Mouse (Mus musculus) myocyte (in vitro differentiated cells): Measurements from ENCODE around the gene Als2. TPM values are rescaled to one million over a fixed set of nuclear protein-coding genes. Genes with fewer than 3 reads are reported as not detected.

ENCODE experiments used
- H3K27me3 ChIP-seq: one replicate; pipeline ENCODE4 v1.6.1; 2011; ENCODE audit not compliant: control insufficient read depth, insufficient read depth, insufficient read length
- H3K36me3 ChIP-seq: one replicate; pipeline ENCODE4 v1.6.1; 2011; ENCODE audit not compliant: control insufficient read depth, insufficient read depth
- H3K4me2 ChIP-seq: one replicate; pipeline ENCODE4 v1.6.1; 2011; ENCODE audit warnings: low read depth, control low read depth
- H3K4me3 ChIP-seq: one replicate; pipeline ENCODE4 v1.5.1; 2011; ENCODE audit warnings: mild to moderate bottlenecking, control low read depth, moderate library complexity
- H3K79me2 ChIP-seq: one replicate; pipeline ENCODE4 v1.6.1; 2011; ENCODE audit not compliant: control insufficient read depth, insufficient read depth
- H3ac ChIP-seq: one replicate; pipeline ENCODE4 v1.6.1; 2011; ENCODE audit not compliant: control insufficient read depth, insufficient read length
- CEBPB ChIP-seq: IDR thresholded peaks from 2 replicates; pipeline ENCODE4 v1.6.1; 2011; ENCODE audit warnings: mild to moderate bottlenecking, moderate library complexity; ENCODE audit not compliant: poor library complexity, insufficient read depth, severe bottlenecking
- E2F4 ChIP-seq: IDR thresholded peaks from one replicate; pipeline ENCODE4 v1.6.1; 2011; ENCODE audit warnings: mild to moderate bottlenecking, control low read depth, moderate library complexity; ENCODE audit not compliant: insufficient read depth
- MAX ChIP-seq: IDR thresholded peaks from one replicate; pipeline ENCODE4 v1.6.1; 2011; ENCODE audit warnings: low read depth, mild to moderate bottlenecking, control low read depth
- MYOD1 ChIP-seq, 3 experiments: IDR thresholded peaks; one replicate each; pipeline ENCODE4 v1.6.1; 2011; ENCODE audit warnings: control low read depth in 2 of 3, low read depth in 2 of 3, mild to moderate bottlenecking in 2 of 3, moderate library complexity in 1 of 3; ENCODE audit not compliant: insufficient read length in 2 of 3, control insufficient read depth in 1 of 3
- MYOG ChIP-seq, 3 experiments: IDR thresholded peaks; one replicate each; pipeline ENCODE4 v1.6.1; 2011; ENCODE audit warnings: control low read depth in 2 of 3, low read depth in 2 of 3, mild to moderate bottlenecking in 2 of 3; ENCODE audit not compliant: insufficient read length in 2 of 3, control insufficient read depth in 1 of 3, insufficient read depth in 1 of 3
- POLR2A ChIP-seq: IDR thresholded peaks from one replicate; pipeline ENCODE4 v1.6.1; 2011; ENCODE audit warnings: low read depth, mild to moderate bottlenecking, control low read depth, moderate library complexity; ENCODE audit not compliant: insufficient read length
- POLR2AphosphoS2 ChIP-seq: IDR thresholded peaks from one replicate; pipeline ENCODE4 v1.6.1; 2011; ENCODE audit warnings: low read depth, control low read depth; ENCODE audit not compliant: insufficient read length
- REST ChIP-seq: IDR thresholded peaks from one replicate; pipeline ENCODE4 v1.6.1; 2011; ENCODE audit warnings: mild to moderate bottlenecking, control low read depth, moderate library complexity; ENCODE audit not compliant: insufficient read depth, insufficient read length
- SRF ChIP-seq: IDR thresholded peaks from one replicate; pipeline ENCODE4 v1.6.1; 2011; ENCODE audit warnings: low read depth; ENCODE audit not compliant: control insufficient read depth, insufficient read length
- TCF12 ChIP-seq: IDR thresholded peaks from one replicate; pipeline ENCODE4 v1.6.1; 2011; ENCODE audit warnings: mild to moderate bottlenecking, control low read depth; ENCODE audit not compliant: poor library complexity, insufficient read depth, severe bottlenecking
- TCF3 ChIP-seq: IDR thresholded peaks from one replicate; pipeline ENCODE4 v1.6.1; 2011; ENCODE audit warnings: low read depth, control low read depth; ENCODE audit not compliant: insufficient read length
- USF1 ChIP-seq: IDR thresholded peaks from one replicate; pipeline ENCODE4 v1.6.1; 2011; ENCODE audit warnings: low read depth, mild to moderate bottlenecking, control low read depth, moderate library complexity
- polyA plus RNA-seq: library from polyadenylated mRNA; unstranded; fragments of >200 nt; fragmentation: generic; extraction: Trizol; gene quantifications from one replicate; pipeline ENCODE4 v1.2.1, GENCODE M21; 2012; ENCODE audit warnings: missing spikeins

Gene Als2
- polyA plus RNA-seq, 1 experiment, result 7.8 TPM

DNA sequence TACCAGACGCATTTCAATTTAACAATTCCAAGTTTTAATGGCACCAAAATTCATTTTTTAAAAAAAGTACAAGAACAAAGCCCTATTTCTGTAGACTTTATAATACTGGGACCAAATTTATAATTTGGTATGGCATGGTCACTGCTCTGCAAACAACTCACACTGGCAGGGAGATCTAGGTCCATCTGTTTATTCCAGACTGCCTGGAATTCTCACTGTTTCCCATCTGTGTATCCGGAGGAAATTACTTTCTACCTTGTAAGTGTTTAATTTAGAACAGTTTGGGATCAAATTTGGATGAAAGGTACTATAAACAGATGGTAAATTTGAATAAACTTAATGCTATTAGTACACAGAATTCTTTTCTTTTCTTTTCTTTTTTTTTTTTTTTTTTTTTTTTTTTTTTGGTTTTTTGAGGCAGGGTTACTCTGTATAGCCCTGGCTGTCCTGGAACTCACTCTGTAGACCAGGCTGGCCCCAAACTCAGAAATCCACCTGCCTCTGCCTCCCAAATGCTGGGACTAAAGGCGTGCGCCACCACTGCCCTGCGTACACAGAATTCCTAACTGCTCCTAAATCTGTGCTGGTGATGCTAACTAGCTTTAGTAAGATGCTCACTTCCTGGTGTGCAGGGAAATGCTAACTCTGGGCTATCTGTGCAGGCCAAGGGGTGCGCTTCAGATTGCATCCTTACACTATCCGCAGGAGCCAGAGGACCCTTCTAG lies 14.8 kb downstream of the Als2 start:
- H3K79me2 ChIP-seq, result no peaks in the 10 kb centered on the region
- no peak overlapping the region for H3K4me2 ChIP-seq
- H3K4me3 ChIP-seq, result no peak overlapping the region
- H3K27me3 ChIP-seq, result no peaks in the 10 kb centered on the region
- no peak overlapping the region for H3ac ChIP-seq
- no peaks in the 10 kb centered on the region for H3K36me3 ChIP-seq
- TF ChIP-seq POLR2AphosphoS2, result no peak
- TF ChIP-seq TCF3, result no peak
- no peak for TF ChIP-seq MYOG (IDR thresholded peaks at IDR 0.05; ENCODE audit: control insufficient read depth in 1 of 3, insufficient read depth in 1 of 3, insufficient read length in 2 of 3, low read depth in 2 of 3)
- no peak for TF ChIP-seq POLR2A
- no peak for TF ChIP-seq USF1
- TF ChIP-seq REST, result no peak
- TF ChIP-seq SRF, result no peak
- no peak for TF ChIP-seq E2F4
- TF ChIP-seq CEBPB, result no peak
- TF ChIP-seq TCF12, result no peak
- TF ChIP-seq MAX, result no peak
- TF ChIP-seq MYOD1 (IDR thresholded peaks at IDR 0.05; ENCODE audit: control insufficient read depth in 1 of 3, insufficient read length in 2 of 3, low read depth in 2 of 3), result no peak

DNA sequence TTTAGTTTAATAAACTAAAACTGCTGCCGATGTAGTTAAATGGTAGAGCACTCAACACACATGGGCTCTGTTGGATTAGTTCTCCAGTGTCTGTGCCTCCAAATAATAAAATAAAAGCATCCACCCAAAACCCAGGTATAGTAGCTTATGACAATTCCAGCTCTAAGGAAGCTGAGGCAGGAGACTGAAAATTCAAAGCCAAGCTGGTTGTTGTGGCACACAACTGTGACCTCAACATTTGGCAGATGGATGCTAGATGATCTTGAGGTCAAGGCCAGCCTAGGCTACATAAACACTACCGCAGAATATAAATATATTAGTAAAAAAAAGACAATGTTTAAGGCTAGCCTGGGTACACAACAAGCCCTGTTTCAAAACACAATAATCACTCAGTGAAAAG lies 15.4 kb downstream of the Als2 start:
- H3K27me3 ChIP-seq, result no peaks in the 10 kb centered on the region
- H3K79me2 ChIP-seq, result no peaks in the 10 kb centered on the region
- TF ChIP-seq CEBPB (no peak), REST (no peak), POLR2A (no peak), MYOD1 (IDR thresholded peaks at IDR 0.05; ENCODE audit: control insufficient read depth in 1 of 3, insufficient read length in 2 of 3, low read depth in 2 of 3) (no peak), E2F4 (no peak), MYOG (IDR thresholded peaks at IDR 0.05; ENCODE audit: control insufficient read depth in 1 of 3, insufficient read depth in 1 of 3, insufficient read length in 2 of 3, low read depth in 2 of 3) (no peak), MAX (no peak), POLR2AphosphoS2 (no peak), TCF12 (no peak), USF1 (no peak), SRF (no peak), TCF3 (no peak)
- no peak overlapping the region for H3K4me3 ChIP-seq
- no peak overlapping the region for H3K4me2 ChIP-seq
- H3ac ChIP-seq, result no peak overlapping the region
- no peaks in the 10 kb centered on the region for H3K36me3 ChIP-seq

DNA sequence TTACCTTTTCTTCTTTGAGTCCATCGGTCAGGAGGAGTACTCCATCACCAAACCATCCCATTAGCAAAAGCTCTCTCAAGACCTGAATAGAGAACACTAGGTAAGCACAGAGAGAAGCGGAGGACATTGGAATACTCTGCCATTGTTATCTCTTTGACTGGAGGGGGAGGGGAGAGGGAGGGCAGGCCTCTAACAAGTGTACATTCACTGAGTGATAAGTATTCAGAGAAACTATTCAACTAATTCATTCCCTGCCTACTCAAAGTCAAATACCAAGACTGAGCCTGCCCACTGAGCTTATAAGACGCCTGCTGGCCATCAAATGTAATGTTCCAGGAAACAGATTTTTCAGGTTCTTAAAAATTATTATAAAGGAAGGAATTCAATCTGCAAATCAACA lies 16.7 kb downstream of the Als2 start:
- H3ac ChIP-seq, result no peak overlapping the region
- H3K36me3 ChIP-seq, result no peaks in the 10 kb centered on the region
- no peaks in the 10 kb centered on the region for H3K79me2 ChIP-seq
- H3K4me2 ChIP-seq, result no peak overlapping the region
- no peak overlapping the region for H3K4me3 ChIP-seq
- TF ChIP-seq MYOG (IDR thresholded peaks at IDR 0.05; ENCODE audit: control insufficient read depth in 1 of 3, insufficient read depth in 1 of 3, insufficient read length in 2 of 3, low read depth in 2 of 3) (no peak), TCF3 (no peak), TCF12 (no peak), POLR2AphosphoS2 (no peak), MAX (no peak), CEBPB (no peak), POLR2A (no peak), REST (no peak), SRF (no peak), E2F4 (no peak), USF1 (no peak), MYOD1 (IDR thresholded peaks at IDR 0.05; ENCODE audit: control insufficient read depth in 1 of 3, insufficient read length in 2 of 3, low read depth in 2 of 3) (no peak)
- H3K27me3 ChIP-seq, result no peaks in the 10 kb centered on the region

DNA sequence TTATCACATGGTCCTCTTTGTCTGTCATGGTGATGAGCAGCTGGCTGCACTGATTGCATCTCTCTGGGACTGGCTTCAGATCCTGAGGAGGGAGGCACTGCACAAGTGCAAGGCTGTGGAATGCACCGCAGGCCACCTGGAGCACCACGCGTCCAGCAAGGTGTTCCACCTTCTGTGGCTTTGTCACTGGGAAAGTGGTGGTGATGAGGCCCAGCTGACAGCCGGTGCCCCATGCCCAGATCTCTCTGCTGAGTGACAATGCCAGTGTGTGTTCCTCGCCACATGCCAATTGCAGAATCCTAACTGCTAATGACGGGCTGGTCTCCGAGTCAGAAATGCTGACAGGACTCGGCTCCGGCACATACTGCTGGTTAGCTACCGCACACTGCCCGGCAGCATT lies 21.6 kb downstream of the Als2 start:
- Histone ChIP-seq H3ac (no peak overlapping the region), H3K4me2 (no peak overlapping the region), H3K79me2 (no peaks in the 10 kb centered on the region), H3K27me3 (no peaks in the 10 kb centered on the region), H3K4me3 (no peak overlapping the region), H3K36me3 (peaks cover 3% of the 10 kb centered on the region)
- TF ChIP-seq POLR2A (no peak), TCF3 (no peak), E2F4 (no peak), SRF (no peak), MYOD1 (IDR thresholded peaks at IDR 0.05; ENCODE audit: control insufficient read depth in 1 of 3, insufficient read length in 2 of 3, low read depth in 2 of 3) (no peak), REST (no peak)

DNA sequence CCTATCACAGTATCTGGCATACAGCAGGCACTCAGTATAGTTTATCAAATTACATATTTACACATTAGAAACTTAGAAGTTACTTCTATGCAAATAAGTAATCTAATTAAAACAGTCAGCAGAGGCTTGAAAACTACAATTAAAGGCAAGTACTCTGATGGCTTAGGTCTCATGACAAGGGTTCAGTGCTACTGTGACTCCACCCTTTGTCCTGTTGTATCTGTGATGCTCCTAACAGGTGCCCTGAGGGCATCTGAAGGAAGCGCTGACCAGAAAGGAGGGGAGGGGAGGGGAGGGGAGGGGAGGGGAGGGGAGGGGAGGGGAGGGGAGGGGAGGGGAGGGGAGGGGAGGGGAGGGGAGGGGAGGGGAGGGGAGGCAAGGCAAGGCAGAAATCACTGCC lies 24.1 kb downstream of the Als2 start:
- Histone ChIP-seq H3K79me2 (no peaks in the 10 kb centered on the region), H3ac (no peak overlapping the region), H3K4me2 (no peak overlapping the region), H3K36me3 (peaks cover 9% of the 10 kb centered on the region), H3K4me3 (no peak overlapping the region), H3K27me3 (no peaks in the 10 kb centered on the region)
- TF ChIP-seq POLR2A, result no peak
- no peak for TF ChIP-seq TCF12
- no peak for TF ChIP-seq SRF
- no peak for TF ChIP-seq E2F4
- no peak for TF ChIP-seq REST
- no peak for TF ChIP-seq MYOG (IDR thresholded peaks at IDR 0.05; ENCODE audit: control insufficient read depth in 1 of 3, insufficient read depth in 1 of 3, insufficient read length in 2 of 3, low read depth in 2 of 3)
- TF ChIP-seq MYOD1 (IDR thresholded peaks at IDR 0.05; ENCODE audit: control insufficient read depth in 1 of 3, insufficient read length in 2 of 3, low read depth in 2 of 3), result no peak
- TF ChIP-seq MAX, result no peak
- TF ChIP-seq POLR2AphosphoS2, result no peak
- TF ChIP-seq TCF3, result no peak
- TF ChIP-seq CEBPB, result no peak
